Mouse (Mus musculus): ENCODE measurements at regions not wholly inside any gene's neighbourhood (a gene's known extent, or its start where the extent isn't known, plus 50 kb on each side); places are given as distances from the start of the nearest gene placed in this dataset.
A peak's percentile ranks its signal among the peaks of the same experiment; 100 is the strongest.

- WGBS (ENCODE audit: insufficient replicate concordance), result 11% methylated on average over 2 of the region's 2 CpGs
- TF ChIP-seq CTCF (IDR thresholded peaks at IDR 0.05; ENCODE audit: low read depth), result no peak
- TF ChIP-seq EP300 (IDR thresholded peaks at IDR 0.05; ENCODE audit: low read depth), result peak; percentile 19; the same call in 1 of the 2 replicates
- Histone ChIP-seq H3K27ac (no peak overlapping the region), H3K9ac (replicated peaks) (no peak overlapping the region), H3K9me3 (ENCODE audit: control insufficient read depth, low read length) (no peaks in the 10 kb centered on the region), H3K4me3 (ENCODE audit: insufficient read depth in 1 of 2, low read depth in 2 of 2, low read length in 2 of 2) (no peak overlapping the region), H3K4me1 (replicated peaks; ENCODE audit: control insufficient read depth in 2 of 2, insufficient read depth in 2 of 2, low read length in 1 of 2) (no peaks in the 10 kb centered on the region), H3K4me2 (ENCODE audit: low read depth) (no peak overlapping the region), H3K36me3 (replicated peaks; ENCODE audit: control insufficient read depth, insufficient read depth, low read depth) (no peaks in the 10 kb centered on the region), H3K27me3 (ENCODE audit: control insufficient read depth, insufficient read depth, low read length) (no peaks in the 10 kb centered on the region)
- DNase-seq (ENCODE audit: low read depth in 3 of 3, low spot score in 3 of 3) (peak in 1 of 3 experiments; percentile 5), ATAC-seq (ENCODE audit: insufficient read depth) (0 out of 2 replicates have a peak, but pooled peaks have one; percentile 43)
These were observed 337.4 kb upstream of the Ube2e3 start for GRCm38 (mm10) chr2:78530535-78530934.

- no peak overlapping the region for H3K27ac ChIP-seq
- no peaks in the 10 kb centered on the region for H3K4me1 ChIP-seq (replicated peaks; ENCODE audit: control insufficient read depth in 2 of 2, insufficient read depth in 2 of 2, low read length in 1 of 2)
- no peak overlapping the region for H3K4me2 ChIP-seq (ENCODE audit: low read depth)
- DNase-seq (ENCODE audit: low read depth in 3 of 3, low spot score in 3 of 3), result no peak
- H3K36me3 ChIP-seq (replicated peaks; ENCODE audit: control insufficient read depth, insufficient read depth, low read depth), result no peaks in the 10 kb centered on the region
- no peaks in the 10 kb centered on the region for H3K9me3 ChIP-seq (ENCODE audit: control insufficient read depth, low read length)
- no peaks in the 10 kb centered on the region for H3K27me3 ChIP-seq (ENCODE audit: control insufficient read depth, insufficient read depth, low read length)
- ATAC-seq (ENCODE audit: insufficient read depth), result no peak
- TF ChIP-seq CTCF (IDR thresholded peaks at IDR 0.05; ENCODE audit: low read depth) (no peak), EP300 (IDR thresholded peaks at IDR 0.05; ENCODE audit: low read depth) (no peak)
- no peak overlapping the region for H3K9ac ChIP-seq (replicated peaks)
- no peak overlapping the region for H3K4me3 ChIP-seq (ENCODE audit: insufficient read depth in 1 of 2, low read depth in 2 of 2, low read length in 2 of 2)
- WGBS (ENCODE audit: insufficient replicate concordance), result 66% methylated on average over 4 of the region's 4 CpGs
These were observed 347.5 kb upstream of the Ube2e3 start for GRCm38 (mm10) chr2:78520258-78521023.

GRCm38 (mm10) chr2:78493115-78493514 is 374.8 kb upstream of the Ube2e3 start:
- no peak for TF ChIP-seq EP300 (IDR thresholded peaks at IDR 0.05; ENCODE audit: low read depth)
- no peak for TF ChIP-seq CTCF (IDR thresholded peaks at IDR 0.05; ENCODE audit: low read depth)
- H3K27ac ChIP-seq, result no peak overlapping the region
- ATAC-seq (ENCODE audit: insufficient read depth) (no peak), DNase-seq (ENCODE audit: low read depth in 3 of 3, low spot score in 3 of 3) (no peak)
- H3K36me3 ChIP-seq (replicated peaks; ENCODE audit: control insufficient read depth, insufficient read depth, low read depth), result no peaks in the 10 kb centered on the region
- H3K4me3 ChIP-seq (ENCODE audit: insufficient read depth in 1 of 2, low read depth in 2 of 2, low read length in 2 of 2), result no peak overlapping the region
- H3K9ac ChIP-seq (replicated peaks), result no peak overlapping the region
- H3K4me1 ChIP-seq (replicated peaks; ENCODE audit: control insufficient read depth in 2 of 2, insufficient read depth in 2 of 2, low read length in 1 of 2), result no peaks in the 10 kb centered on the region
- H3K4me2 ChIP-seq (ENCODE audit: low read depth), result no peak overlapping the region
- no peaks in the 10 kb centered on the region for H3K9me3 ChIP-seq (ENCODE audit: control insufficient read depth, low read length)
- no peaks in the 10 kb centered on the region for H3K27me3 ChIP-seq (ENCODE audit: control insufficient read depth, insufficient read depth, low read length)

- Histone ChIP-seq H3K9ac (replicated peaks) (no peak overlapping the region), H3K9me3 (ENCODE audit: control insufficient read depth, low read length) (no peaks in the 10 kb centered on the region), H3K27me3 (ENCODE audit: control insufficient read depth, insufficient read depth, low read length) (no peaks in the 10 kb centered on the region), H3K4me1 (replicated peaks; ENCODE audit: control insufficient read depth in 2 of 2, insufficient read depth in 2 of 2, low read length in 1 of 2) (no peaks in the 10 kb centered on the region), H3K4me3 (ENCODE audit: insufficient read depth in 1 of 2, low read depth in 2 of 2, low read length in 2 of 2) (no peak overlapping the region), H3K4me2 (ENCODE audit: low read depth) (no peak overlapping the region), H3K36me3 (replicated peaks; ENCODE audit: control insufficient read depth, insufficient read depth, low read depth) (no peaks in the 10 kb centered on the region), H3K27ac (no peak overlapping the region)
- no peak for TF ChIP-seq CTCF (IDR thresholded peaks at IDR 0.05; ENCODE audit: low read depth)
- no peak for TF ChIP-seq EP300 (IDR thresholded peaks at IDR 0.05; ENCODE audit: low read depth)
- WGBS (ENCODE audit: insufficient replicate concordance), result 64% methylated on average over 4 of the region's 4 CpGs
- no peak for DNase-seq (ENCODE audit: low read depth in 3 of 3, low spot score in 3 of 3)
- ATAC-seq (ENCODE audit: insufficient read depth), result no peak
These were observed 387.9 kb upstream of the Ube2e3 start for GRCm38 (mm10) chr2:78480036-78480435.

- WGBS (ENCODE audit: insufficient replicate concordance), result 60% methylated on average over 4 of the region's 4 CpGs
These were observed 408.5 kb upstream of the Ube2e3 start for GRCm38 (mm10) chr2:78459444-78459843.

More at GRCm38 (mm10) chr2:78459444-78459843, 408.5 kb upstream of the Ube2e3 start:
- Histone ChIP-seq H3K9ac (replicated peaks) (no peak overlapping the region), H3K27ac (no peak overlapping the region), H3K27me3 (ENCODE audit: control insufficient read depth, insufficient read depth, low read length) (no peaks in the 10 kb centered on the region), H3K9me3 (ENCODE audit: control insufficient read depth, low read length) (no peaks in the 10 kb centered on the region), H3K4me2 (ENCODE audit: low read depth) (no peak overlapping the region), H3K4me1 (replicated peaks; ENCODE audit: control insufficient read depth in 2 of 2, insufficient read depth in 2 of 2, low read length in 1 of 2) (no peaks in the 10 kb centered on the region), H3K4me3 (ENCODE audit: insufficient read depth in 1 of 2, low read depth in 2 of 2, low read length in 2 of 2) (no peak overlapping the region), H3K36me3 (replicated peaks; ENCODE audit: control insufficient read depth, insufficient read depth, low read depth) (no peaks in the 10 kb centered on the region)
- ATAC-seq (ENCODE audit: insufficient read depth) (no peak), DNase-seq (ENCODE audit: low read depth in 3 of 3, low spot score in 3 of 3) (no peak)
- no peak for TF ChIP-seq CTCF (IDR thresholded peaks at IDR 0.05; ENCODE audit: low read depth)
